Mouse (Mus musculus): ENCODE results near the gene P2rx6. TPM values are rescaled to one million over a fixed set of nuclear protein-coding genes. Genes with fewer than 3 reads are reported as not detected.

Gene P2rx6
- polyA plus RNA-seq, 1 experiment = 6.5 TPM

- WGBS = 76% methylated on average over 4 of the region's 4 CpGs
- H3K4me1 ChIP-seq (ENCODE audit: control insufficient read depth, insufficient read depth, low read length) = no peaks in the 10 kb centered on the region
- TF ChIP-seq CTCF (IDR thresholded peaks at IDR 0.05; ENCODE audit: borderline replicate concordance, insufficient read depth, low read depth, low read length) (no peak), POLR2A (IDR thresholded peaks at IDR 0.05; ENCODE audit: borderline replicate concordance, insufficient read depth, low read length) (no peak)
- no peak for DNase-seq
- no peak overlapping the region for H3K4me3 ChIP-seq (replicated peaks; ENCODE audit: insufficient read depth, low read depth, low read length)
- no peaks in the 10 kb centered on the region for H3K27me3 ChIP-seq (ENCODE audit: control insufficient read depth, insufficient read depth, low read length)
- H3K27ac ChIP-seq (ENCODE audit: insufficient read depth, low read length) = no peak overlapping the region
These were observed 5.5 kb upstream of the P2rx6 start for GRCm38 (mm10) chr16:17556180-17556579.

DNA sequence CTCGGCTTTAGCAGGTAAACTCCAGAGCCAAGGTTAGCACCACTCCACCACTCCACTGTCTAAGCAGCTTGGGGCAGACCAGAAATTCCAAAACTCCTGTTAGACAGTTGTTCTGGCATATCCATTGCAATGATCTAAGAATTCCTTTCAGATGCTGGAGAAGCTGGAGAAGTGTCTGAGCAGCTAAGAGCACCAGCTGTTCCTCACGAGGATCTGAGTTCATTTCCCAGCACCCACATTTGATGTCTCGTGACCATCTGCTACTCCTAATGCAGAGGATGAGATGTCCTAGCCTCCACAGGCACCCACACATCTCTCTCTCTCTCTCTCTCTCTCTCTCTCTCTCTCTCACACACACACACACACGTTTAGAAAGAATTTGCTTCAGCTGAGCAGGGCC lies 4.8 kb upstream of the P2rx6 start:
- no peak for DNase-seq
- no peak overlapping the region for H3K27ac ChIP-seq (ENCODE audit: insufficient read depth, low read length)
- H3K4me1 ChIP-seq (ENCODE audit: control insufficient read depth, insufficient read depth, low read length) = no peaks in the 10 kb centered on the region; the same call in 1 of the 2 replicates
- TF ChIP-seq CTCF (IDR thresholded peaks at IDR 0.05; ENCODE audit: borderline replicate concordance, insufficient read depth, low read depth, low read length) (no peak), POLR2A (IDR thresholded peaks at IDR 0.05; ENCODE audit: borderline replicate concordance, insufficient read depth, low read length) (no peak)
- WGBS = 52% methylated on average over 4 of the region's 4 CpGs
- no peak overlapping the region for H3K4me3 ChIP-seq (replicated peaks; ENCODE audit: insufficient read depth, low read depth, low read length)
- no peaks in the 10 kb centered on the region for H3K27me3 ChIP-seq (ENCODE audit: control insufficient read depth, insufficient read depth, low read length)

DNA sequence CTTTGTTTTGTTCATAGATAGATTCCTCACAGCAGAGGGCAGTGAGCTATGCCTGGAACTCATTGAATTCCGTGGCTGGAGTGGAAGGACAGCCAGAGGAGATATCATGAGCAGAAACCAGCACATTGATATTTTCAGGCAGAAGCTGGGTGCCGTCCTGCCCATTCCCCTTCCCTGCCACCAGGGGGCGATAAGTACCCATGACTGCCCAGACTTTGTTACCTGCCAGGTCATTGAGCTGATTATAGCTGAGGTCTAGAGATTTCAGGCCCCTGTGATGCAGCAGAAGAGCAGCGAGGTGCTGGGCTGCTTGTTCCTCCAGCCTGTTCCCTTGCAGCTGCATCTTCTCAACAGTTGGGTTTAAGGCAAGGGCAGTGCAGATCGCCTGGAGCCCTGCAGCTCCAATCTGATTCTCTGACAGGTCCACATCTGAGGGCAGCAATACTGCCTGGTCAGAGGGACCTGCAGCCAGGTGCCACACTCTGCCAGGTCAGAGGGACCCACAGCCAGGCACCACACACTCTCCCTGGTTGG lies 3.7 kb upstream of the P2rx6 start:
- peak; percentile 71 to 80 for DNase-seq
- 9% methylated on average over 5 of the region's 5 CpGs for WGBS
- TF ChIP-seq CTCF (IDR thresholded peaks at IDR 0.05; ENCODE audit: borderline replicate concordance, insufficient read depth, low read depth, low read length) (peak; percentile 99), POLR2A (IDR thresholded peaks at IDR 0.05; ENCODE audit: borderline replicate concordance, insufficient read depth, low read length) (no peak)
- no peaks in the 10 kb centered on the region for H3K27me3 ChIP-seq (ENCODE audit: control insufficient read depth, insufficient read depth, low read length)
- no peak overlapping the region for H3K4me3 ChIP-seq (replicated peaks; ENCODE audit: insufficient read depth, low read depth, low read length)
- no peak overlapping the region for H3K27ac ChIP-seq (ENCODE audit: insufficient read depth, low read length)
- H3K4me1 ChIP-seq (ENCODE audit: control insufficient read depth, insufficient read depth, low read length) = no peaks in the 10 kb centered on the region; the same call in 1 of the 2 replicates

- H3K4me1 ChIP-seq (ENCODE audit: control insufficient read depth, insufficient read depth, low read length) = no peaks in the 10 kb centered on the region; the same call in 1 of the 2 replicates
- TF ChIP-seq CTCF (IDR thresholded peaks at IDR 0.05; ENCODE audit: borderline replicate concordance, insufficient read depth, low read depth, low read length) (no peak), POLR2A (IDR thresholded peaks at IDR 0.05; ENCODE audit: borderline replicate concordance, insufficient read depth, low read length) (no peak)
- WGBS = 9% methylated on average over 5 of the region's 5 CpGs
- no peak overlapping the region for H3K27ac ChIP-seq (ENCODE audit: insufficient read depth, low read length)
- no peak for DNase-seq
- H3K27me3 ChIP-seq (ENCODE audit: control insufficient read depth, insufficient read depth, low read length) = no peaks in the 10 kb centered on the region
- H3K4me3 ChIP-seq (replicated peaks; ENCODE audit: insufficient read depth, low read depth, low read length) = no peak overlapping the region
These were observed 2.9 kb upstream of the P2rx6 start for GRCm38 (mm10) chr16:17558811-17559210.

DNA sequence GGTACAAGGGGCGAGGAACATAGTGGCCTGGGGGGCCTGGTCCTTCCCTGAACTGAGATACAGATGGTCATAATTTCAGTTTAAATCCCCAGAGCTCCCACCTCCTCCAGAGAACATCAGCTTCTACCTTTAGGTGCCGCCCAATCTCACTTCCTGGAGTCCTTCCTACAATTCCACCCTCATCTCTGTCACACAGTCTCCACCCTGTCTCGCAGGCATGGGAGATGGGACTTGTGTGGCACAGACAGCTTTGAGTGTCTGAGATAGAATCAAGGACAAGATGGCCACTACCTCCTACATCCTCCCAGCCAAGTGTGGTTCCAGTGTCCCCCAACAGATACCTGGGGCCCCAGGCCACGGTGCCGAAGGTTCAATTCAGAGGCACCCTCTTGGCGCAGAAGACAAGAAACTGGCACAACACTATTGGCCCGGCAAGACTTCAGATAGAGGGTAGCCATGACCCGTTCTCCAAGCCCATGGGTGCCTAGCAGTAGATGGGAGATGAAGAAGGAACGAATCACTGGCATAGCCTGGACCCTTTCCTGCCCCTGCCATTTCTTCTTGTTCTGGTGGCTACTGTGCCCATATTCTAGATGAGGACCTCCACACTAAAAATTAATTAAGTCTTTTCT lies 2.2 kb upstream of the P2rx6 start:
- no peak for DNase-seq
- Histone ChIP-seq H3K4me1 (ENCODE audit: control insufficient read depth, insufficient read depth, low read length) (no peaks in the 10 kb centered on the region; the same call in 1 of the 2 replicates), H3K27me3 (ENCODE audit: control insufficient read depth, insufficient read depth, low read length) (no peaks in the 10 kb centered on the region), H3K27ac (ENCODE audit: insufficient read depth, low read length) (no peak overlapping the region), H3K4me3 (replicated peaks; ENCODE audit: insufficient read depth, low read depth, low read length) (no peak overlapping the region)
- WGBS = 79% methylated on average over 9 of the region's 9 CpGs
- TF ChIP-seq CTCF (IDR thresholded peaks at IDR 0.05; ENCODE audit: borderline replicate concordance, insufficient read depth, low read depth, low read length) (no peak), POLR2A (IDR thresholded peaks at IDR 0.05; ENCODE audit: borderline replicate concordance, insufficient read depth, low read length) (no peak)

GRCm38 (mm10) chr16:17561128-17561750 lies 446 bp upstream of the P2rx6 start, which contains the start of gene Lrrc74b:
Gene Lrrc74b, minus strand, starts transcription at chr16:17561247.
- no peaks in the 10 kb centered on the region; the same call in 1 of the 2 replicates for H3K4me1 ChIP-seq (ENCODE audit: control insufficient read depth, insufficient read depth, low read length)
- no peak within 1 kb of the TSS for H3K27ac ChIP-seq (ENCODE audit: insufficient read depth, low read length)
- H3K27me3 ChIP-seq (ENCODE audit: control insufficient read depth, insufficient read depth, low read length) = no peaks in the 10 kb centered on the region
- TF ChIP-seq CTCF (IDR thresholded peaks at IDR 0.05; ENCODE audit: borderline replicate concordance, insufficient read depth, low read depth, low read length) = no peak
- no peak for TF ChIP-seq POLR2A (IDR thresholded peaks at IDR 0.05; ENCODE audit: borderline replicate concordance, insufficient read depth, low read length)
- peak in 1 of 2 experiments; percentile 40 for DNase-seq
- no peak within 1 kb of the TSS for H3K4me3 ChIP-seq (replicated peaks; ENCODE audit: insufficient read depth, low read depth, low read length)
- 3% methylated on average over 22 of the region's 22 CpGs for WGBS

DNA sequence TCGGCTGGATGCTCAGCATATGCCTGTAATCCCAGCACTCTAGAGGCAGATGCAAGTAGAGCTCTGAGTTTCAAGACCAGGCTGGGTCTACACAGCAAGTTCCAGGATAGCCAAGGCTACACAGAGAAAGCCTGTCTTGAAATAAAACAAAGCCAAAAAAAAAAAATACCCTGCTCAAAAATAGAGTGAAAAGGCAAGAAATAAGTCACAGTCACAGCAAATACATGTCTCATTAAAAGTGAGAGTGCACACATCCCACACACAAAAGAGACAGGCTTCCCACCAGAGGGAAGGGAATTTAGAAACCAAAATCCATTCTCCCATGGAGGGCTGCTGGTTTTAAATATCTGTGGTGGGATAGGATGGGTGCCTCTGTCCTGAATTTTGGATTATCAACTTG lies 1.9 kb downstream of the P2rx6 start:
- Histone ChIP-seq H3K4me3 (replicated peaks; ENCODE audit: insufficient read depth, low read depth, low read length) (no peak overlapping the region), H3K4me1 (ENCODE audit: control insufficient read depth, insufficient read depth, low read length) (no peaks in the 10 kb centered on the region; the same call in 1 of the 2 replicates), H3K27me3 (ENCODE audit: control insufficient read depth, insufficient read depth, low read length) (no peaks in the 10 kb centered on the region), H3K27ac (ENCODE audit: insufficient read depth, low read length) (no peak overlapping the region)
- TF ChIP-seq CTCF (IDR thresholded peaks at IDR 0.05; ENCODE audit: borderline replicate concordance, insufficient read depth, low read depth, low read length) (no peak), POLR2A (IDR thresholded peaks at IDR 0.05; ENCODE audit: borderline replicate concordance, insufficient read depth, low read length) (no peak)
- DNase-seq = no peak
- WGBS = 4% methylated on average over 1 of the region's 1 CpGs

DNA sequence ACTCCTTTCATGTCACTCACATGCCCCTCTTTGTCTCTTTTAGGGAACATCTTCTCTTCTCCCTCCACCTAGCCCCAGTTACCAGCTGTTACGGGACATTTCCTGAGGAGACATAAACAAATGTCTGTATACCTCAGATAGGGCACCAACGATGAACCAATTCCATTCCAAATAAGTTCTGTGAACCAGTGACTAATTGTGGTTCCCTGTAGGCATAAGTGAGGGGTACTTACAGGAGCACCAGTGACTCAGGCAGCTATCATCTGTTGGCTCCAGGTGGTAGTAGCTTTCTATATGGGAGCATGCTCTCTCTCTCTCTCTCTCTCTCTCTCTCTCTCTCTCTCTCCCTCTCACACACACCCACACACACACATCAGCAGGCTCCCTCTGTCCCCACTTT lies 2.5 kb downstream of the P2rx6 start:
- TF ChIP-seq CTCF (IDR thresholded peaks at IDR 0.05; ENCODE audit: borderline replicate concordance, insufficient read depth, low read depth, low read length) = no peak
- TF ChIP-seq POLR2A (IDR thresholded peaks at IDR 0.05; ENCODE audit: borderline replicate concordance, insufficient read depth, low read length) = no peak
- no peak for DNase-seq
- WGBS = 62% methylated on average over 2 of the region's 2 CpGs
- H3K4me3 ChIP-seq (replicated peaks; ENCODE audit: insufficient read depth, low read depth, low read length) = no peak overlapping the region
- no peaks in the 10 kb centered on the region for H3K27me3 ChIP-seq (ENCODE audit: control insufficient read depth, insufficient read depth, low read length)
- H3K4me1 ChIP-seq (ENCODE audit: control insufficient read depth, insufficient read depth, low read length) = no peaks in the 10 kb centered on the region; the same call in 1 of the 2 replicates
- no peak overlapping the region for H3K27ac ChIP-seq (ENCODE audit: insufficient read depth, low read length)

Data from cerebellum, adult 2 months (tissue).